Mouse (Mus musculus) bone marrow macrophage, adult 2 months (primary cell): ENCODE measurements around the gene Galnt7.

ENCODE experiments used
- CTCF ChIP-seq: IDR thresholded peaks from 2 replicates; pipeline ENCODE4 v1.5.1; 2012; ENCODE audit warnings: low read depth, mild to moderate bottlenecking, low read length, moderate library complexity
- POLR2A ChIP-seq: IDR thresholded peaks from 2 replicates; pipeline ENCODE4 v1.6.1; 2012; ENCODE audit warnings: mild to moderate bottlenecking, low read depth, low read length, borderline replicate concordance

- TF ChIP-seq CTCF (no peak), POLR2A (no peak)
These were observed 163.5 kb downstream of the Galnt7 start for GRCm38 (mm10) chr8:57489366-57489765.
